Mouse (Mus musculus) urinary bladder, postnatal 36 days (tissue): ENCODE data around the gene Ctc1.

Source experiments
- DNase-seq, 2 experiments: peaks; one replicate each; pipeline ENCODE4 v3.0.0; 2022; ENCODE audit warnings: low spot score in 2 of 2, mixed read lengths in 1 of 2

Gene Ctc1

DNA sequence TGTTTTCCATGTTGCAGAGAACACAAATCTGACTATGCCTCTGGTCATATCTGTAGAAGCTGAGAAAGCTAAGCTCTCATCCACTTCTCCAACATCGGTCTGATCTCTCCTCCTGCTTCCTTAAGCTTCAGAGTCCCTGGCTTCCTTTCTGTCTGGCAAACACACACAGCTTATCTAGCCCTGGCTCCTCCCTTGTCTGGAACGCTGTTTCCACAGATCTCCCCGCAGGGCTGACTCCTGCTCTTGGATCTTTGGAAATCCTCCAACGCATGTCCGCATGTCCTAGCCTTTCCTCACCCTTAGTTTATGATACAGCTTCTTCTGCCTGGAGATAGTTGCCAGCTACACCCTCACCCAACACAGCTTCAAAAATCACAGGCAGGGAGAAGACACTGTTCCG is 51.9 kb downstream of the Ctc1 start:
- peak in 1 of 2 experiments; percentile 35 for DNase-seq

GRCm38 (mm10) chr11:69070093-69070492 is 54.4 kb downstream of the Ctc1 start:
- no peak for DNase-seq

GRCm38 (mm10) chr11:69070590-69071222 is 55.0 kb downstream of the Ctc1 start, which contains the start of gene Tmem107:
Tmem107 (plus strand) TSS chr11:69070806.
- peak; percentile 87 to 92 for DNase-seq

GRCm38 (mm10) chr11:69071262-69071661 is 55.6 kb downstream of the Ctc1 start:
- DNase-seq: no peak

GRCm38 (mm10) chr11:69072234-69072633 is 56.5 kb downstream of the Ctc1 start:
- no peak for DNase-seq

DNA sequence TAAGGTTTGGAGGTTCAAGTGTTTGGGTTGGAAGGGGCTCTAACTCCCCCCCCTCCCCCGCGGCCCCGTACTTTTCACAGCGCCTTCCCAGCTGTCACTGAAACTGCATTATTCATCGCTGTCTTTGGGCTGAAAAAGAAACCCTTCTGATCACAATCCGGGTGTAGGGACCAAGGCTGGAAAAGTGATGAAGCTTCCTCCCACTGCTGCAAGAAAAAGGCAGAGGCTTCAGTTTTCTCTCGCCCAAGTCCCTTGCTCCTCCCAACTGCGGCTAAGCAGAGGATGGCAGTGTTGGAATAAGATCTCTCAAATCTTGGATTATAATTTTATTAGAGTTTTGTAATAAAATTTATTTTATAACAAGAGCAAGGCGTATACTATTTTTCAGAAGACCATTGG is 57.0 kb downstream of the Ctc1 start:
- no peak for DNase-seq

GRCm38 (mm10) chr11:69073065-69073888 is 57.6 kb downstream of the Ctc1 start:
- DNase-seq: peak; percentile 74 to 81

DNA sequence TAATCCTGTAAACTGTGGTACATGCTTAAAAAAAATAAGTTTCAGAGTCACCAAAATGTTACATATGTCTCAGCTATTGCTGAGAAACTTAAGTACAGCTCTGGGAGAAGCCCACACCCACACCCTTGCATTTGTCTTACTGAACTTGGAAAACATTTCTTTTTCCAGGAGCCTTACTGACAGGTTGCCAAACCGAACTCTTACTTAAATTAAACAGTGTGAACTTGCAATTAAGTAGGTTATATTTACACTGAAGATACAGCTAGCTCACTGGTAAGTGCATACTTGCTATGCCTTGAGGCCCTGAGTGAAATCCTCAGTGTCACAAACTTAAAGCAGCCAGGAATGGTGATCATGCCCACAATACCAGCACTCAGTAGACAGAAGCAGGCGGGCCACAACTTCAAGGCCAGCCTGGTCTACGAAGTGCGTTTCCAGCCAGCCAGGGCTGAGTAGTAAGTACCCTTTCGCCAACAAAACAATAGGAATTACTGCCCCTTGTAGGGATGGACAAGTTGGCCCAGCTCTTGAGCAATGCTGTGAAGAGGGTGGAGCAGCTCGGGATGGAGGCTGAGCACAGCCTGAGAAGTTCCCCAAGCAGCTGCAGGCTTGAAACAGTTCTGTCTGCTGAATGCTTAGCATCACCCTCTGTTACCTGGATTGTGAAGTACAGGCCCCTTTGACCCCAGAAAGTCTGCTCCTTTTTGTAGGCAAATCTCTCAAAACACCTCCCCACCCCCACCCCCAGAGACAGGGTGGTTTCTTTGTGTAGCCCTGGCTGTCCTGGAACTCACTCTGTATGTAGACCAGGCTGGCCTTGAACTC is 58.5 kb downstream of the Ctc1 start:
- no peak for DNase-seq

DNA sequence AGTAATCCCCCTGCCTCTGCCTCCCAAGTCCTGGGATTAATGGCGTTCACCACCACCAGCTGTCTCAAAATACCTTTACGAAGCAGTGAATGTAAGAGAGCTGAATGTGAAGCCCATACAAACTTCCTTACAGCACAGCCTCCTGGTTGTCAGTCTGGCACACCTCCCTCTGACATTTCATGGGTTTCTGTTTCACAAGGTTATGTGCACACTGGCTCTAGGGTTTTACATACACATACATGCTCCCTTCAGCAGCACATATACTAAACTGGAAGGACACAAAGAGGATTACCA is 59.0 kb downstream of the Ctc1 start:
- no peak for DNase-seq

- DNase-seq: no peak
Observed at GRCm38 (mm10) chr11:69075764-69076479, 60.2 kb downstream of the Ctc1 start.

GRCm38 (mm10) chr11:69076572-69076971 is 60.9 kb downstream of the Ctc1 start:
- DNase-seq: no peak

GRCm38 (mm10) chr11:69077316-69077715 is 61.6 kb downstream of the Ctc1 start:
- no peak for DNase-seq

DNA sequence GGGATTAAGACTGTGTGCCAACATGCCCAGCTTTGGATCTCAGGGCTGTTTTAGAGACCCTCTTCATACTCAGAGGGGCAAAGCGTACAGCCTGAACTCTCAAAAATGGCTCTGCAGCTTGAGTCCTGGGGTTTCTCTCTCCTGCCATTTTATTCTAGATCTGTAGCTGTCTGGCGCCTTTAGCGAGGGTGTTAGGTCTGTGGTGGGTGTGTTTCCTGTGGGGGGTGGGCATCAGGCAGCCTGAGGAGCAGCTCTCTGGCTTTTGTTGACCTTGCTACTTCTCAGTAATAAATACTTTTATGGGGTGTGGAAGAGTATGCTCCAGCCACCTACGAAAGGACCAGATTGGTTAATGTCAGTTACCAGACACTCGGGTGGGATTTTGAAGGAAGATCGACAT is 62.3 kb downstream of the Ctc1 start:
- no peak for DNase-seq

DNA sequence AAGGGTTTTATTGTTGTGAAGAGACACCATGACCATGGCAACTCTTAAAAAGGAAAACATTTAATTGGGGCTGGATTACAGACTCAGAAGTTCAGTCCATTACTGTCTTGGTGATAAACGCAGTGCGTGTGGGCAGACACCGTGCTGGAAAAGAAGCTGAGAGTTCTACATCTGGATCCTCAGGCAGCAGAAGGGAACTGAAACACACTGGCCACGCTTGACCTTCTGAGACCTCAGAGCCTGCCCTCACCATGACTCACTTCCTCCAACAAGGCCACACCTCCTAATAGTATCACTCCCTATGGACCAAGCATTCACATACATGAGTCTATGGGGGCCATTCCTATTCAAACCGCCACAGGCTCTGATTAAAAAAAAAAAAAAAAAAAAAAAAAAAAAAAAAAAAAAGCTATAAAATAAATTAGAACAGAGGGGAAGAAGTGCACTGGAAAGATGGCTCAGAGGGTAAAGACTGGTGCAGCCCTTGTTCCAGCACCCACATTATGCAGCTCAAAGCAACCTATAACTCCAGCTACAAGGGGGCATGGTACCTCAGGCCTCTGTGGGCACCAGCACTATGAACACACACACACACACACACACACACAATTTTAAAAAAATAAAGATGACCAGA is 63.2 kb downstream of the Ctc1 start:
- DNase-seq: no peak

DNA sequence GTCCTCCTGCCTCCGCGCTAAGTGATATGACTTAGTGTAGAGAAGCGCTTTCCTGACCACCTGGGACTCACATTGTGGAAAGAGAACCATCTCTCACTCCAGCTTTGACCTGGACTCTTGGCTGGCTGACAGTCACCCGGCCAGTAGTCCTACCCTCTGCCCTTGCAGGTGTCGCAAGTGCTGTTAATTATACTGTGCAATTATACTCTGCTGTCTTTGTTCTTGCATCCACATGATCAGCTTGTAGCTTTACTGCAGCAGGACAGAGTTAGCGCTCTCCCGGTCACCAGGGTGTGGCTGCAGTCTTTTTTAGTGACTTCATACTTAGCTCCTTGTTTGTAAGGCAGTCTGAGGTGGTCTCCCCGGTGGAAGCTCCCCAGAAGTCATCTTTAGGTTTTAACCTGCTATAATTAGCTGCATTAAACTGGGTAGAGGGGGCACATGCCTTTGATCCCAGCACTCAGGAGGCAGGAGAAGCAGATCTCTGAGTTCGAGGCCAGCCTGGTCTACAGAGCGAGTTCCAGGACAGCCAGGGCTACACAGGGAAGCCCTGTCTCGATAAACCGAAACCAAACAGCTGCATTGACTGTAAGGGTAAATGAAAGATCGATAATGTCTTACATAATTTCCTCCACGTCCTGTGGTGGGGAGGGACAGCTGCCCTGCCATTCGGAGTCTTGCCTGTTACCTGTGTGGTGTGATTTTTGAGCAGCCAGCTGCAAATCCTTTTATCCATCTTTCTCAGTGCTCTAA is 64.6 kb downstream of the Ctc1 start:
- DNase-seq: no peak

DNA sequence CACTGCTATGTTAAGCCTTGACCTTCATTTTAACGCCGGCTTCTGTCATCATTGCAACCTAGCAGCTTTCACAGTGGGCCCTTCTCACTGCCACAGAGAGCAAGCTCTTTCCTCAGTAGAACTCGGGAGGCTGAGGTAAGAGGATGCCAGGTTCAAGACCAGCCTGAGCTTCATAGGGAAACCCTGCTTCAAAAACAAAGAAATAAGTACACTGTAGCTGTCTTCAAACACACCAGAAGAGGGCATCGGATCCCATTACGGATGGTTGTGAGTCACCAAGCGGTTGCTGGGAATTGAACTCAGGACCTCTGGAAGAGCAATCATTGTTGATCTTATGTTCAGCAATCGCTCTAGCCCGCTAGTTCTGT is 65.1 kb downstream of the Ctc1 start:
- DNase-seq: no peak

DNA sequence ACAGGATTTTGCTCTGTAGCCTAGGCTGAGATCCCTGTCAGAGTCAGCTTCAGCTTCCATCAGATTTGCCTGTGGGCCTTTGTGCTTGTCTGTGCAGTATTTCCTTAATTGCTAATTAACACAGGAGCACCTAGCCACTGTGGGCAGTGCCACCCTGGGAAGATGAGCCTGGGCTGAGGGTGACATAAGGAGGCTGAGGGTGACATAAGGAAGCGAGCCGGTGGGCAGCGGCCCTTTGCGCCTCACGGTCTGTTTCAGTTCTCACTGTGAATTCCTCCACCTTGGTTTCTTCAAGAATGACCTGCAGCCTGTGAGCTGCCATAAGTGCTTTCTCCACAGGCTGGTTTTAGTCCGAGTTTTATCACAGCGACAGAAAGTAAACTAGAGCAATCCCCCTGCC is 65.9 kb downstream of the Ctc1 start:
- no peak for DNase-seq

GRCm38 (mm10) chr11:69085608-69086007 is 69.9 kb downstream of the Ctc1 start:
- DNase-seq: no peak
